Comparison of ENCODE assay signal across 11 mouse cellular contexts in genomic region chr16:90585171-90585570, GRCm38 (mm10).
DNase-seq lines count a peak whose midpoint lies in the region; ATAC-seq lines count a peak whose summit lies in the region.
"Had no signal": no experiment of that assay in that cellular context is flagged by ENCODE, and none has a peak within 500 bp of the region (broad histone marks: within the 10 kb centered on the region; RNA-seq: fewer than 3 reads in every experiment).

No protein-coding gene starts in this region.

- no peak for DNase-seq in frontal cortex, adult 2 months (ENCODE audit: extremely low spot score in 1 of 2, low spot score in 1 of 2)
- DNase-seq in brain, adult 2 months (ENCODE audit: low read depth, low spot score), result peak; percentile 88
- peak; percentile 47 to 67 for DNase-seq in cerebellum, postnatal 10 days
- peak; percentile 3 to 66 for DNase-seq in kidney, postnatal 36 days
- DNase-seq in spleen, postnatal 36 days (ENCODE audit: low spot score in 2 of 2), result no peak
- DNase-seq: forebrain, postnatal 0 days; gastrocnemius, postnatal 25 days; lung, postnatal 14 days had no signal

- ATAC-seq in frontal cortex, adult (ENCODE audit: low TSS enrichment), result 0 out of 2 replicates have a peak, but pooled peaks have one; percentile 13
- no peak for ATAC-seq in activated CD4-positive, CD25-positive, alpha-beta regulatory T cell, adult 4 months
- ATAC-seq: forebrain, postnatal 0 days; intestine, postnatal 0 days had no signal

Comparison
In these comparisons a context has a peak if more than half of its experiments do, and no peak if none do; other contexts are left out.
1. DNase-seq: peak in brain, adult 2 months (single experiment), cerebellum, postnatal 10 days (2 of 2) and kidney, postnatal 36 days (2 of 2); none in frontal cortex, adult 2 months (0 of 2) and spleen, postnatal 36 days (0 of 2).